15 mouse cellular contexts compared by ENCODE assay signal in the genomic region with DNA sequence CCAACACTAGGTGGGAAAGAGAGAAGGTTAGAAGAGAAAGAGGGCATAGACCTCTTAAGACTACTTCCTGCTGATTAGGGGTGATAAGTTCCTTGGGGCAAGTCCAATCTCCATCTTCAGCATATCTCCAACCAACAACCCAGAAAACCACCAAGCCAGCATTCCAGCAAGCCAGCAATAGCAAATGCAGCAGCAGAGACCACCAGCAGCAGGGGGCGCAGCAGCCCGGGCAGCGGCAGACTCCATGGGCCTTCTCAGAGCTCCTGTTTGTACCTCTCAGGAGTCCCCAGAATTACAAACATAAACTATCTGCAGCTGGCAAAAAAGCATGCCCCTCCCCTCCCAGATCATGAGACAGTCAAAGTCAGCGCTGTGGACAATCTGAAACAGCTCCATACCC.
A peak's percentile ranks its signal among the peaks of the same experiment; 100 is the strongest.
DNase-seq lines count a peak whose midpoint lies in the region; ATAC-seq and TF ChIP-seq lines count a peak whose summit lies in the region.
"Had no signal": no experiment of that assay in that cellular context is flagged by ENCODE, and none has a peak within 500 bp of the region (broad histone marks: within the 10 kb centered on the region; RNA-seq: fewer than 3 reads in every experiment).

No protein-coding gene starts in this region.

- peak; percentile 43 for TF ChIP-seq CTCF in lung, postnatal 0 days (IDR thresholded peaks at IDR 0.05)
- TF ChIP-seq CTCF in stomach, postnatal 0 days (IDR thresholded peaks at IDR 0.05; ENCODE audit: low read depth) = peak; percentile 44

- no peak overlapping the region for H3K27ac ChIP-seq in lung, postnatal 0 days (ENCODE audit: low read length)
- H3K27ac ChIP-seq in stomach, postnatal 0 days (replicated peaks) = no peak overlapping the region
- H3K27ac ChIP-seq in hindbrain, embryonic 11.5 days (ENCODE audit: low read depth, low read length) = no peak overlapping the region
- H3K27ac ChIP-seq: limb, embryonic 15.5 days had no signal

- peak; percentile 37 for DNase-seq in heart, postnatal 4 days
- DNase-seq in heart, adult 11 months = no peak
- no peak for DNase-seq in lung, postnatal 0 days (ENCODE audit: low spot score)
- no peak for DNase-seq in lung, adult 18-20 months
- peak; percentile 36 for DNase-seq in WW6 (ENCODE audit: low read depth, low spot score)
- DNase-seq in stomach, postnatal 0 days (ENCODE audit: low spot score) = no peak
- no peak for DNase-seq in hindbrain, embryonic 11.5 days (ENCODE audit: low spot score)
- DNase-seq: adrenal gland, postnatal 10 days; cerebellum, adult 8-10 months; gastrocnemius, postnatal 14 days; heart, postnatal 10 days; lung, postnatal 10 days; thymus, adult 18-20 months had no signal

- no peak overlapping the region for H3K4me2 ChIP-seq in lung, postnatal 0 days (replicated peaks; ENCODE audit: low read depth, low read length)
- no peak overlapping the region for H3K4me2 ChIP-seq in stomach, postnatal 0 days (replicated peaks; ENCODE audit: low read depth)
- no peak overlapping the region for H3K4me2 ChIP-seq in hindbrain, embryonic 11.5 days (replicated peaks; ENCODE audit: low read depth, low read length)
- H3K4me2 ChIP-seq: limb, embryonic 15.5 days had no signal

- no peak overlapping the region for H3K4me3 ChIP-seq in lung, postnatal 0 days (ENCODE audit: low read depth, low read length)
- H3K4me3 ChIP-seq in stomach, postnatal 0 days (ENCODE audit: low read depth, low read length) = no peak overlapping the region
- no peak overlapping the region for H3K4me3 ChIP-seq in hindbrain, embryonic 11.5 days (ENCODE audit: low read depth, low read length)
- H3K4me3 ChIP-seq: limb, embryonic 15.5 days had no signal

- 49% methylated on average over 4 of the region's 4 CpGs for WGBS in lung, postnatal 0 days
- WGBS in stomach, postnatal 0 days = 66% methylated on average over 4 of the region's 4 CpGs
- WGBS in hindbrain, embryonic 11.5 days = 29% methylated on average over 4 of the region's 4 CpGs

- H3K4me1 ChIP-seq in lung, postnatal 0 days (ENCODE audit: insufficient read depth, low read depth, low read length) = no peaks in the 10 kb centered on the region
- no peaks in the 10 kb centered on the region for H3K4me1 ChIP-seq in stomach, postnatal 0 days (replicated peaks; ENCODE audit: control insufficient read depth, insufficient read depth)
- no peaks in the 10 kb centered on the region for H3K4me1 ChIP-seq in hindbrain, embryonic 11.5 days (replicated peaks; ENCODE audit: control insufficient read depth, insufficient read depth, low read length)
- H3K4me1 ChIP-seq: limb, embryonic 15.5 days had no signal

- no peaks in the 10 kb centered on the region for H3K36me3 ChIP-seq in lung, postnatal 0 days (ENCODE audit: insufficient read depth, low read length)
- H3K36me3 ChIP-seq in stomach, postnatal 0 days (ENCODE audit: control insufficient read depth, insufficient read depth, low read length) = no peaks in the 10 kb centered on the region
- no peaks in the 10 kb centered on the region for H3K36me3 ChIP-seq in hindbrain, embryonic 11.5 days (ENCODE audit: control insufficient read depth, insufficient read depth, low read length)
- H3K36me3 ChIP-seq: limb, embryonic 15.5 days had no signal

- no peak for ATAC-seq in lung, postnatal 0 days
- no peak for ATAC-seq in stomach, postnatal 0 days (ENCODE audit: low FRiP score, low TSS enrichment)
- no peak for ATAC-seq in hindbrain, embryonic 11.5 days (ENCODE audit: low FRiP score)
- ATAC-seq: inflammation-experienced regulatory T-cells, adult 6 months had no signal

- H3K27me3 ChIP-seq in lung, postnatal 0 days (replicated peaks; ENCODE audit: insufficient read depth, low read length) = no peaks in the 10 kb centered on the region
- H3K27me3 ChIP-seq in stomach, postnatal 0 days (ENCODE audit: control insufficient read depth, insufficient read depth, low read length) = no peaks in the 10 kb centered on the region
- no peaks in the 10 kb centered on the region for H3K27me3 ChIP-seq in hindbrain, embryonic 11.5 days (ENCODE audit: control insufficient read depth, insufficient read depth, low read length)
- H3K27me3 ChIP-seq: limb, embryonic 15.5 days had no signal

- no peak for TF ChIP-seq EP300 in lung, postnatal 0 days (IDR thresholded peaks at IDR 0.05)
- TF ChIP-seq EP300 in stomach, postnatal 0 days (optimal IDR thresholded peaks at IDR 0.05) = no peak

- H3K9ac ChIP-seq in lung, postnatal 0 days (replicated peaks; ENCODE audit: low read depth) = no peak overlapping the region
- H3K9ac ChIP-seq in stomach, postnatal 0 days (ENCODE audit: low read length) = no peak overlapping the region
- no peak overlapping the region for H3K9ac ChIP-seq in hindbrain, embryonic 11.5 days (ENCODE audit: low read depth, low read length)
- H3K9ac ChIP-seq: limb, embryonic 15.5 days had no signal

- no peaks in the 10 kb centered on the region for H3K9me3 ChIP-seq in lung, postnatal 0 days (ENCODE audit: low read length)
- no peaks in the 10 kb centered on the region for H3K9me3 ChIP-seq in stomach, postnatal 0 days (ENCODE audit: control insufficient read depth, low read length)
- H3K9me3 ChIP-seq in hindbrain, embryonic 11.5 days (ENCODE audit: control insufficient read depth, low read length) = no peaks in the 10 kb centered on the region
- H3K9me3 ChIP-seq: limb, embryonic 15.5 days had no signal

Comparison
In these comparisons a context has a peak if more than half of its experiments do, and no peak if none do; other contexts are left out.
1. DNase-seq: peak in heart, postnatal 4 days (single experiment) and WW6 (single experiment); none in heart, adult 11 months (single experiment), lung, postnatal 0 days (single experiment), lung, adult 18-20 months (0 of 2), stomach, postnatal 0 days (single experiment) and hindbrain, embryonic 11.5 days (single experiment).